Mouse (Mus musculus) spleen, adult 2 months (tissue): ENCODE results near the gene Zyg11b. TPM values are rescaled to one million over a fixed set of nuclear protein-coding genes. Genes with fewer than 3 reads are reported as not detected.

Experiments used
- DNase-seq, 2 experiments: peaks; one replicate each; pipeline versions ENCODE4 v3.0.0 to v3.0.0-alpha.2; 2012 to 2021; ENCODE audit warnings: low spot score in 2 of 2, low read depth in 1 of 2
- H3K27ac ChIP-seq: fragments of 200-500 bp; 2 replicates; pipeline ENCODE4 v1.5.1; 2012; ENCODE audit warnings: low read length, inconsistent platforms; ENCODE audit not compliant: insufficient read depth
- H3K27me3 ChIP-seq: fragments of 200-500 bp; 2 replicates; pipeline ENCODE4 v1.6.1; 2012; ENCODE audit warnings: mild to moderate bottlenecking, moderate library complexity, low read length, inconsistent platforms; ENCODE audit not compliant: control insufficient read depth, insufficient read depth
- H3K36me3 ChIP-seq: fragments of 200-500 bp; 2 replicates; pipeline ENCODE4 v1.6.1; 2012; ENCODE audit warnings: mild to moderate bottlenecking, low read length, inconsistent platforms; ENCODE audit not compliant: control insufficient read depth, insufficient read depth
- H3K4me1 ChIP-seq: fragments of 200-500 bp; 2 replicates; pipeline ENCODE4 v1.6.1; 2011; ENCODE audit warnings: inconsistent platforms; ENCODE audit not compliant: control insufficient read depth, insufficient read depth, insufficient read length
- H3K4me3 ChIP-seq: fragments of 200-500 bp; 2 replicates; pipeline ENCODE4 v1.5.1; 2011; ENCODE audit warnings: mild to moderate bottlenecking, inconsistent platforms; ENCODE audit not compliant: insufficient read depth, insufficient read length; ENCODE audit errors: extremely low read depth
- CTCF ChIP-seq: fragments of 200-500 bp; IDR thresholded peaks from 2 replicates; pipeline ENCODE4 v1.5.1; 2011; ENCODE audit warnings: mild to moderate bottlenecking, inconsistent platforms; ENCODE audit not compliant: insufficient read depth, insufficient read length, insufficient replicate concordance; ENCODE audit errors: extremely low read depth
- POLR2A ChIP-seq: fragments of 200-500 bp; IDR thresholded peaks from 2 replicates; pipeline ENCODE4 v1.6.1; 2011; ENCODE audit warnings: low read depth, low read length, inconsistent platforms
- WGBS: fragments of 180-500 bp; shearing (Covaris S2); methylation state at CpG from one replicate; pipeline ENCODE4 v1.1.7; 2018; 5-methylcytosine and 5-hydroxymethylcytosine counted together
- polyA plus RNA-seq: library from polyadenylated mRNA; depleted of rRNA; stranded (reverse); fragments of >200 nt; gene quantifications from 2 replicates; pipeline ENCODE4 v1.2.3, GENCODE M21; 2012; rRNA removed

Gene Zyg11b
- polyA plus RNA-seq, 1 experiment: 4.3 TPM

GRCm38 (mm10) chr4:108192821-108193323 is 108.0 kb downstream of the Zyg11b start:
- no peak for DNase-seq
- H3K36me3 ChIP-seq: no peaks in the 10 kb centered on the region
- H3K4me3 ChIP-seq: no peak overlapping the region
- 78% methylated on average over 2 of the region's 2 CpGs for WGBS
- no peak overlapping the region for H3K27ac ChIP-seq
- no peak for TF ChIP-seq CTCF
- TF ChIP-seq POLR2A: no peak
- no peaks in the 10 kb centered on the region for H3K27me3 ChIP-seq
- no peaks in the 10 kb centered on the region for H3K4me1 ChIP-seq

- H3K4me3 ChIP-seq: no peak overlapping the region
- WGBS: 71% methylated on average over 1 of the region's 1 CpGs
Observed at GRCm38 (mm10) chr4:108182278-108182677, 118.6 kb downstream of the Zyg11b start.

More at GRCm38 (mm10) chr4:108182278-108182677, 118.6 kb downstream of the Zyg11b start:
- Histone ChIP-seq H3K4me1 (no peaks in the 10 kb centered on the region), H3K27ac (no peak overlapping the region), H3K36me3 (no peaks in the 10 kb centered on the region), H3K27me3 (no peaks in the 10 kb centered on the region)
- TF ChIP-seq POLR2A (no peak), CTCF (no peak)
- no peak for DNase-seq

Other genes starting within 250 kb of the Zyg11b start
- 8.0 and 8.7 TPM in 2 replicates for gene Podn, start 204.7 kb downstream of the Zyg11b start, polyA plus RNA-seq
- 38.6 and 54.0 TPM in 2 replicates for gene Scp2, start 156.1 kb downstream of the Zyg11b start, polyA plus RNA-seq
- 3.4 and 4.9 TPM in 2 replicates for gene Echdc2, start 135.7 kb downstream of the Zyg11b start, polyA plus RNA-seq
- gene Zyg11a, start 83.0 kb downstream of the Zyg11b start, polyA plus RNA-seq: 0.04 TPM in 1 of 2 replicates, not detected in the other
- gene Coa7, start 27.0 kb upstream of the Zyg11b start, polyA plus RNA-seq: 2.8 and 3.7 TPM in 2 replicates
- gene Shisal2a, start 82.3 kb upstream of the Zyg11b start, polyA plus RNA-seq: not detected in 2 replicates
- 2.7 and 2.9 TPM in 2 replicates for gene Gpx7, start 105.9 kb upstream of the Zyg11b start, polyA plus RNA-seq
- 76.3 and 87.6 TPM in 2 replicates for gene Tut4, start 158.3 kb upstream of the Zyg11b start, polyA plus RNA-seq